Mouse (Mus musculus) frontal cortex, postnatal 36 days (tissue): ENCODE results near the gene Scel.
"Not testable (repeated sequence)": the region's sequence is repeated elsewhere in the genome, so short reads cannot be mapped to it uniquely, and the experiment has no call there.

Source experiments
- DNase-seq, 2 experiments: peaks; one replicate each; pipeline ENCODE4 v3.0.0; 2022; ENCODE audit warnings: low spot score in 2 of 2

Gene Scel

GRCm38 (mm10) chr14:103512802-103513472 is at the start of gene Scel:
Scel (plus strand) TSS chr14:103513342.
- peak; percentile 30 to 31 for DNase-seq

GRCm38 (mm10) chr14:103468691-103469463 is 44.3 kb upstream of the Scel start:
- peak in 1 of 2 experiments; percentile 58 for DNase-seq

- peak; percentile 54 to 65 for DNase-seq
These were observed 43.6 kb upstream of the Scel start for GRCm38 (mm10) chr14:103469464-103470015.

GRCm38 (mm10) chr14:103471074-103471778 is 41.9 kb upstream of the Scel start:
- DNase-seq, result no peak

GRCm38 (mm10) chr14:103471806-103472553 is 41.2 kb upstream of the Scel start:
- DNase-seq, result peak; percentile 86 to 90

- no peak for DNase-seq
These were observed 40.6 kb upstream of the Scel start for GRCm38 (mm10) chr14:103472554-103472905.

GRCm38 (mm10) chr14:103475312-103475711 is 37.8 kb upstream of the Scel start:
- no peak for DNase-seq

GRCm38 (mm10) chr14:103476232-103476631 is 36.9 kb upstream of the Scel start:
- not testable (repeated sequence) for DNase-seq

GRCm38 (mm10) chr14:103477281-103477680 is 35.9 kb upstream of the Scel start:
- DNase-seq, result no peak

GRCm38 (mm10) chr14:103477959-103478358 is 35.2 kb upstream of the Scel start:
- DNase-seq, result no peak

GRCm38 (mm10) chr14:103479446-103479845 is 33.7 kb upstream of the Scel start:
- no peak for DNase-seq

GRCm38 (mm10) chr14:103481514-103481913 is 31.6 kb upstream of the Scel start:
- no peak for DNase-seq

GRCm38 (mm10) chr14:103485671-103486070 is 27.5 kb upstream of the Scel start:
- DNase-seq, result no peak

- DNase-seq, result no peak
These were observed 26.2 kb upstream of the Scel start for GRCm38 (mm10) chr14:103486974-103487373.

- DNase-seq, result no peak
These were observed 24.5 kb upstream of the Scel start for GRCm38 (mm10) chr14:103488659-103489058.

- no peak for DNase-seq
These were observed 14.9 kb upstream of the Scel start for GRCm38 (mm10) chr14:103498199-103498598.

- no peak for DNase-seq
These were observed 14.5 kb upstream of the Scel start for GRCm38 (mm10) chr14:103498613-103499012.

GRCm38 (mm10) chr14:103499060-103499459 is 14.1 kb upstream of the Scel start:
- no peak for DNase-seq

- DNase-seq, result no peak
These were observed 12.8 kb upstream of the Scel start for GRCm38 (mm10) chr14:103500309-103500708.

GRCm38 (mm10) chr14:103500941-103501340 is 12.2 kb upstream of the Scel start:
- no peak for DNase-seq

- no peak for DNase-seq
These were observed 8.6 kb upstream of the Scel start for GRCm38 (mm10) chr14:103504514-103504913.

GRCm38 (mm10) chr14:103509544-103509943 is 3.6 kb upstream of the Scel start:
- no peak for DNase-seq
